Mouse (Mus musculus) brown adipose tissue, adult 24 weeks (tissue): Measurements from ENCODE around the gene Ctsa. TPM values are rescaled to one million over a fixed set of nuclear protein-coding genes. Genes with fewer than 3 reads are reported as not detected.
"Not testable (repeated sequence)": the region's sequence is repeated elsewhere in the genome, so short reads cannot be mapped to it uniquely, and the experiment has no call there.

ENCODE experiments used
- H3K27ac ChIP-seq: fragments of 200-500 bp; replicated peaks from 2 replicates; pipeline ENCODE4 v1.5.1; 2012; ENCODE audit warnings: low read depth, mild to moderate bottlenecking, low read length
- H3K4me1 ChIP-seq: fragments of 200-500 bp; 2 replicates; pipeline ENCODE4 v1.6.1; 2012; ENCODE audit warnings: low read length, mixed read lengths; ENCODE audit not compliant: control insufficient read depth, insufficient read depth, insufficient read length
- H3K4me3 ChIP-seq: fragments of 200-500 bp; 2 replicates; pipeline ENCODE4 v1.5.1; 2012; ENCODE audit warnings: low read depth, mild to moderate bottlenecking, low read length, moderate library complexity; ENCODE audit not compliant: insufficient read depth
- polyA plus RNA-seq: library from polyadenylated mRNA; stranded (reverse); fragments of >200 nt; gene quantifications from 2 replicates; pipeline ENCODE4 v1.2.4, GENCODE M21; 2012; ENCODE audit not compliant: missing spikeins, insufficient read depth, insufficient read length

The Ctsa gene
- polyA plus RNA-seq, 1 experiment, result 44.9 TPM

- Histone ChIP-seq H3K4me3 (peak within 1 kb of the TSS; percentile 62), H3K27ac (peak within 1 kb of the TSS; percentile 70), H3K4me1 (peaks cover 19% of the 10 kb centered on the region)
Measured at GRCm38 (mm10) chr2:164857101-164857821, 24.6 kb downstream of the Ctsa start, which contains the start of gene Pltp. Pltp (minus strand) TSS chr2:164857711.

GRCm38 (mm10) chr2:164857842-164858553 lies 25.3 kb downstream of the Ctsa start:
- Histone ChIP-seq H3K27ac (peak overlapping the region; percentile 49), H3K4me3 (peak overlapping the region; percentile 62), H3K4me1 (peaks cover 23% of the 10 kb centered on the region)

DNA sequence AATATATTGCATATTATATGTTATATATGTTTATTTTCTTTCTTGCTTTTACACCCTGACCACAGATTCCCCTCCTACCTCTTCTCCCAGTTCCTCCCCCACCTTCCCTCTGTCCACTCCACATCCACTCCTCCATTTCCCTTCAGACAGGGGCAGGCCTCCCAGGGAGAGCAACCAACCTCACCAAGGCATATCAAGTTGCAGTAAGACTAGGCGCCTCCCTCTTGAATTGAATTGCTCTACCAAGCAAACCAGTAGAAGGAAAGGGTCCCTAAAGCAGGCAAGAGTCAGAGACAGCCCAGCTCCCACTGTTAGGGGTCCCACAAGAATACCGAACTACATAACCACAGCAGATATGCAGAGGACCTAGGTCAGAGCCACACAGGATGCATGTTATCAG lies 26.5 kb downstream of the Ctsa start:
- Histone ChIP-seq H3K27ac (peak overlapping the region; percentile 90), H3K4me3 (peak overlapping the region; percentile 49), H3K4me1 (peaks cover 23% of the 10 kb centered on the region)

DNA sequence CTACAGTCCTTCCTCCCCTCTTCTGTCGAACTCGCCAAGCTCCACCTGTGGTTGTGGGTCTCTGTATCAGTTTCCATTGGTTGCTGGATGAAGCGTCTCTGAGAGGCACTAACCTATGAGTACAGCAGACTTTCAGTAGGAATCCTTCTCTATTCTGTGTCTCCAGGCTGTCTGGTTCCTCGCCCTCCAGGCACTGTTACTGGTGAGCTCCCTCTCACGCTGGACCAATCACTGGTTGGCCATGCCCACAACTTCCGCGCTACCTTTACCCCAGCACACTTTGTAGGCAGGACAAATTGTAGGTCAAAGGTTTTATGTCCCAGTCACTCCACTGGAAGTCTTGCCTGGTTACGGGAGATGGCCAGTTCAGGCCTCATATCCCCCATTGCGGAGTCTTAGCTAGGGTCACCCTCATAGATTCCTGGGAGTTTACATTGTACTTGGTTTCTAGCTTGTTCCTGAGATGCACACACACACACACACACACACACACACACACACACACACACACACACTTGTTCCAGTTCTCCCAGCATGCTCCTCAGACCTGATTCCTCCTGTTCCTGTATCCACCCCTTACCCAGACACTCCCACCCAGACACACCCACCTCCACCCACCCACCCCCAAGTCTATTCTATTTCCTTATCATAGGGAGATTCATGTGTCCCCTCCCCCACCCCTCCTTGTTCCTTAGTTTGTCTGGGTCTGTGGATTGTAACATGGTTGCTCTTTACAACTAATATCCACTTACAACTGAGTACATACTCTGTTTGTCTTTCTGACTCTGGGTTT lies 27.2 kb downstream of the Ctsa start:
- H3K4me1 ChIP-seq, result peaks cover 23% of the 10 kb centered on the region
- peak overlapping the region; percentile 49 for H3K4me3 ChIP-seq
- H3K27ac ChIP-seq, result peak overlapping the region; percentile 90

- Histone ChIP-seq H3K27ac (peak overlapping the region; percentile 91), H3K4me1 (peaks cover 22% of the 10 kb centered on the region)
Measured at GRCm38 (mm10) chr2:164861094-164861493, 28.4 kb downstream of the Ctsa start.

GRCm38 (mm10) chr2:164862179-164862861 lies 29.6 kb downstream of the Ctsa start:
- no peak overlapping the region for H3K4me3 ChIP-seq
- peak overlapping the region; percentile 91 for H3K27ac ChIP-seq
- peaks cover 23% of the 10 kb centered on the region for H3K4me1 ChIP-seq

More at GRCm38 (mm10) chr2:164861094-164861493, 28.4 kb downstream of the Ctsa start:
- no peak overlapping the region for H3K4me3 ChIP-seq

DNA sequence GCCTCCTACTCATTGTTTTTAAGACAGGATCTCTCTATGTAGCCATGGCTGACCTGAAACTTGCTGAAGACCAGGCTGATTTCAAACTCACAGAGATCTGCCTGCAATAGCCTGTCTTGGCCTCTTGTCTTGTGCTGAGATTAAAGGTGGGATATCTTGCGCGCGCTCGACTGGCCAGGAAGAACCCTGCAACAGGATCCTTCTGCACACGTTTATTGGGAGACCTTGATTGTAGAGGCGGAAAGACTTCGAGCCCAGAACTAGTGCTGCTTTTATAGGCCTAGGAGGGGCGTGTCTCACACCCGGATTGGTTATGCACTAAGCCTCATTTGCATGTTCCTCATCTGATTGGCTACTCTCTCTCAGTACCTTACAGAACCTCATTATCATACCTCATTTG lies 30.7 kb downstream of the Ctsa start:
- H3K27ac ChIP-seq, result peak overlapping the region; percentile 16; the same call in 1 of the 2 replicates
- H3K4me3 ChIP-seq, result not testable (repeated sequence)

GRCm38 (mm10) chr2:164864593-164864992 lies 31.9 kb downstream of the Ctsa start:
- peaks cover 20% of the 10 kb centered on the region for H3K4me1 ChIP-seq
- no peak overlapping the region for H3K4me3 ChIP-seq
- H3K27ac ChIP-seq, result 0 out of 2 replicates have a peak overlapping the region, but pooled peaks have one; percentile 2

More for the DNA sequence above, 30.7 kb downstream of the Ctsa start:
- peaks cover 21% of the 10 kb centered on the region for H3K4me1 ChIP-seq

DNA sequence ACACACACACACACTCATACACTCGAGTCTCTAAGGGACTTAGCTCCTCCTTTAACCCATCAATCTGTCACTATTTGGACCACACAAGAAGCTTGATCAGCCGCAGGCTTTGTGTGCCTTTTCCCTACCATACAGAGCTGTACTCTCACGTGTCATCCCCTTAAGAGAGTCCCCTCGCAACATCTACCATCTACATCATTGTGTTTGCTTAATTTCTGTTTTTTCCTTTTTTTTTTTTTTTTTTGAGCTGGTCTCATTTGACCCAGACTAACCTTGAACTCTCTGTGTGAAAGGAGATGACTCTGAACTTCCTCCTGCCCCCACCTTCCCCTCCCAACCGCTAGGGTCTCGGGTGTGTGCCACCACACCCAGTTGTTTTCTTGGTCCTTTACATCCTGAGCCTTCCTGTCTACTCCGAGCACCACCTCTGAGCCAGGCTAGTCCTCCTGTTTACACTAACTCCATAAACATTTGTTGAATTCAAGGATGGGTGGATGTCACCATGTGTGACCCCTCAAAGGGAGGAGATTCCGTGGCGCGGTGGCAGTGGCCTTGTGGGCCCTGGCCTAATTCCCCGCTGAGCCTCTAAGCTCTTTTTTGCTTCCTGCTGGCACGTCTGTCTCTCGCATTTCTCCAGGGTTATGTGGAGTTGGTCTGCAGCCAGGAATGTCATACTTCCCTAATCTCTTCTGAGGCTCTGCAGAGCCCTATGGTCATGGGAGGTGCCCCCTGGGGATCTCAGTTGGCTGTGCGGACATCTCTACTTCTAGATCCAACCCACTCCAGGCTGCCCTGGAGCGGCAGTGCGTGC lies 34.3 kb downstream of the Ctsa start:
- Histone ChIP-seq H3K4me1 (peaks cover 9% of the 10 kb centered on the region), H3K27ac (peak overlapping the region; percentile 81), H3K4me3 (no peak overlapping the region)

DNA sequence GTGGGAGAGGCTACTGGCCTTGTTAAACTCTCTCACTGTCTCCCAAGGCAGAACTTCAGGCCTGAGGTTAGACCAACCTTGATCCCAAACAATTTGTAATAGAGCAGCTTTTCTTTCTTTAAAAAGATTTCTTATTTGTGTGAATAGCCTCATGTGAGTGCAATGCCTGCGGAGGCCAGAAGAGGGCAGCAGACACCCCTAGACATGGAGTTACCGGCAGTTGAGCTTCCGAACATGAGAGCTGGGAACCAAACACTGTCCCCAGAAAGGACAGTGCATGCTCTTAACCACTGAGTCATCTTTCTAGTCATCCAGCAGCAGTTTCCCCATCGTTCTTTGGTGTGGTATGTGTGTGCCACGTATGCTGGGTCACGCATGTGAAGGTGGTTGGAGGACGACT lies 34.9 kb downstream of the Ctsa start:
- H3K27ac ChIP-seq, result peak overlapping the region; percentile 41
- no peak overlapping the region for H3K4me3 ChIP-seq
- H3K4me1 ChIP-seq, result peaks cover 10% of the 10 kb centered on the region

DNA sequence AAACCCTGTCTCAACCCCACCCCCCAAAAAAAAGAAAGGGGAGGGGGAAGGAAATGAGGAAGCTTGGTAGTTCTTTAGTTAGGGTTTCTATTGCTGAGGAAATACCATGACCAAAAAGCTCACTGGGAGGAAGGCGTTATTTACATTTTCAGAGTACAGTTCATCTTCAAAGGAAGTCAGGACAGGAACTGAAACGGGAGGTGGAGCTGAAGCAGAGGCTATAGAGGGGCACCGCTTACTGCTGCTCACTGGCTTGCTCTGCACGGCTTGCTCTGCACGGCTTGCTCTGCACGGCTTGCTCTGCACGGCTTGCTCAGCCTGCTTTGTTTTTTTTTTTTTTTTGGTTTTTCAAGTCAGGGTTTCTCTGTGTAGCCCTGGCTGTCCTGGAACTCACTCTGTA lies 35.8 kb downstream of the Ctsa start:
- no peak overlapping the region for H3K27ac ChIP-seq
- no peak overlapping the region for H3K4me3 ChIP-seq
- peaks cover 10% of the 10 kb centered on the region; the same call in 1 of the 2 replicates for H3K4me1 ChIP-seq

GRCm38 (mm10) chr2:164871602-164872303 lies 39.1 kb downstream of the Ctsa start:
- Histone ChIP-seq H3K4me1 (peaks cover 9% of the 10 kb centered on the region; the same call in 1 of the 2 replicates), H3K4me3 (no peak overlapping the region), H3K27ac (no peak overlapping the region)

DNA sequence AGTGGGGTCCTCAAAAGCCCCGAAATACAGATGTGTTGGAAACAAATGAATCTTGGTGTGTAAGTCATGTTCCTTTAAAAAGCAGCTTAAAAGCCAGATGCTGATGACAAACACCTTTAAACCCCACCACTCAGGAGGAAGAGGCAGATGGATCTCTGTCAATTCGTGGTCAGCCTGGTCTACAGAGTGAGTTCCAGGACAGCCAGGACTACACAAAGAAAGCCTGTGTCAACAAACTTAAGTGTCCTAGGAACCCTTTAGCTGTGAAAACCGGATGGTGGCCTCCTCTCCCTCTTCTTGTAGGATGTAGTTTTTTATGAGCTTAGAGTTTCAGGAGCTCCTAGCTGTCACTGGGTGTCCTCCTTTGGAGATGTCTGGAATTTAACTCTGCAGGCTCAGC lies 40.9 kb downstream of the Ctsa start:
- H3K4me3 ChIP-seq, result peak overlapping the region; percentile 36
- H3K27ac ChIP-seq, result peak overlapping the region; percentile 79
- peaks cover 13% of the 10 kb centered on the region; the same call in 1 of the 2 replicates for H3K4me1 ChIP-seq
